Mouse (Mus musculus) megakaryocyte, embryonic 14.5 days (primary cell): Measurements from ENCODE around the gene Mcrip2.

Experiments
- FLI1 ChIP-seq: IDR thresholded peaks from 2 replicates; pipeline ENCODE4 v1.6.1; 2012; ENCODE audit warnings: low read length, inconsistent platforms, mixed read lengths
- GATA1 ChIP-seq: IDR thresholded peaks from 3 replicates; pipeline ENCODE4 v1.6.1; 2012; ENCODE audit warnings: mixed read lengths, low read length, inconsistent platforms, borderline replicate concordance

DNA sequence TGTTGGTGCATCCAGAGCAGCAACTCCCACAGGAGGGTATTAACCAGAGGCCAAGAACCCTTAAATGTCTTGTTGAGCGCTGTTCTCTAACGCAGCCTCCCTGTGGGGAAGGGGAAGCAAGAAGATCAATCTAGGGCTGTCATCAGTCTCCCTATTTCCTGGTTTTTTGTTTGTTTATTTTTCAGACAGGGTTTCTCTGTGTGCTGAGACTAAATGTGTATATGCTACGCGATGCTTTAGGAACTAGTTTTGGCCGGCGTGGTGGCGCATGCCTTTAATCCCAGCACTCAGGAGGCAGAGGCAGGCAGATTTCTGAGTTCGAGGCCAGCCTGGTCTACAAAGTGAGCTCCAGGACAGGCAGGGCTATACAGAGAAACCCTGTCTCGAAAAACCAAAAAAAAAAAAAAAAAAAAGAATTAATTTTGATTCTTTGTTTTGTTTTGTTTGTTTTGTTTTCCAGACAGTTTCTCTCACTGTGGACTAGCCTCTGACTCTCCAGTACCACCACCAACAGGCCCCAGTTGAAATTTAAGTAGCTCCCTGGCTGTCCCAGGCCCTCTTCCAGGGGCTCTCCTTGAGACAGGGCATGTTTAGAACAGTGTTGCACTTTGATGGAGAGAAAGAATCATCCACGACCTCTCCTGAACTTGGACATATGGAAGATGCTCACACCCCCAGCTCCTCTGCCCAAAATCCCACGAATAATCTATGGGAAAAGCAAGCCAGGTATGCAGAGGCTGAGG lies 5.0 kb upstream of the Mcrip2 start:
- no peak for TF ChIP-seq GATA1
- TF ChIP-seq FLI1, result no peak
